8 mouse cellular contexts compared by ENCODE assay signal in the genomic region with DNA sequence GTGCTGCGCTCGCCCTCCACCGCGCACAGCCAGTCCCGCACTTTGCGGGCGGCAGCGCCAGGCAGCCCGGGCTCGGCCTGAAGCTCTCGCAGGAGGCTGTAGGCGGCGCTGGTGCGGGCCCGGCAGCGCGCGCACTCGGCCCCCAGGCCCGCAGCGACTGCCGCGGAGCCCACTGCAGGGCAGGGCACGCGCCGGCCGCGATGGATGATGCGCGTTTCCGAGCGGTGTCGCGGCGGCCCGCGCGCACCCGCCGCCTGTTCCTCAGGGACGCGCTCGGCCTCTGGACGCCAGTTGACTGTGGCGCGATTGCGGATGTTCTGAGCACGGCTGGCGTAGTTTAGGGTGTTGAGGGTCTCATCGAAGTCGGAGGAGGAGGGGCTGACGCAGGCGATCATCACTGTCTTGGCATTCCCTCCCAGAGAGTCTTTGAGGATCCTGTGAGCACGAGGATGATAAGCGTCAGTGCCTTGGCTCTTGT. TPM values are rescaled to one million over a fixed set of nuclear protein-coding genes. Genes with fewer than 3 reads are reported as not detected.
DNase-seq lines count a peak whose midpoint lies in the region; ATAC-seq and TF ChIP-seq lines count a peak whose summit lies in the region.

No protein-coding gene starts in this region.

- peak overlapping the region; percentile 70 for H3K4me2 ChIP-seq in lung, embryonic 14.5 days
- H3K4me2 ChIP-seq in forebrain, postnatal 0 days (ENCODE audit: low read depth), result peak overlapping the region; percentile 75
- peak overlapping the region; percentile 65 for H3K4me2 ChIP-seq in stomach, postnatal 0 days (replicated peaks; ENCODE audit: low read depth)

- peak overlapping the region; percentile 36 for H3K4me3 ChIP-seq in lung, embryonic 14.5 days (ENCODE audit: low read depth, low read length)
- peak overlapping the region; percentile 47 for H3K4me3 ChIP-seq in forebrain, postnatal 0 days (ENCODE audit: low read depth, low read length)
- peak overlapping the region; percentile 59 for H3K4me3 ChIP-seq in midbrain, embryonic 10.5 days
- peak overlapping the region; percentile 40 for H3K4me3 ChIP-seq in stomach, postnatal 0 days (ENCODE audit: low read depth, low read length)

- TF ChIP-seq CTCF in lung, embryonic 14.5 days (IDR thresholded peaks at IDR 0.05; ENCODE audit: low read depth), result 0 out of 2 replicates have a peak, but pooled peaks have one; percentile 13
- TF ChIP-seq CTCF in forebrain, postnatal 0 days (IDR thresholded peaks at IDR 0.05; ENCODE audit: low read depth), result peak; percentile 67
- TF ChIP-seq CTCF in stomach, postnatal 0 days (IDR thresholded peaks at IDR 0.05; ENCODE audit: low read depth), result peak; percentile 63

- DNase-seq in lung, embryonic 14.5 days, result peak; percentile 83
- no peak for DNase-seq in lung, postnatal 14 days
- DNase-seq in cerebellum, adult 9-10 months, result peak; percentile 54
- peak; percentile 92 for DNase-seq in forebrain, postnatal 0 days
- peak; percentile 67 to 80 for DNase-seq in kidney, postnatal 4 days
- DNase-seq in midbrain, embryonic 10.5 days (ENCODE audit: low spot score), result peak; percentile 77
- peak; percentile 53 for DNase-seq in stomach, postnatal 0 days (ENCODE audit: low spot score)
- no peak for DNase-seq in spleen, adult 12 weeks (ENCODE audit: low spot score)

- no peaks in the 10 kb centered on the region for H3K9me3 ChIP-seq in lung, embryonic 14.5 days (ENCODE audit: low read depth, low read length)
- H3K9me3 ChIP-seq in forebrain, postnatal 0 days (ENCODE audit: low read length), result no peaks in the 10 kb centered on the region
- H3K9me3 ChIP-seq in midbrain, embryonic 10.5 days (replicated peaks), result no peaks in the 10 kb centered on the region
- H3K9me3 ChIP-seq in stomach, postnatal 0 days (ENCODE audit: control insufficient read depth, low read length), result no peaks in the 10 kb centered on the region

- peaks cover 32% of the 10 kb centered on the region for H3K36me3 ChIP-seq in lung, embryonic 14.5 days (ENCODE audit: insufficient read depth)
- no peaks in the 10 kb centered on the region for H3K36me3 ChIP-seq in forebrain, postnatal 0 days (ENCODE audit: insufficient read depth)
- peaks cover 44% of the 10 kb centered on the region for H3K36me3 ChIP-seq in midbrain, embryonic 10.5 days
- H3K36me3 ChIP-seq in stomach, postnatal 0 days (ENCODE audit: control insufficient read depth, insufficient read depth, low read length), result no peaks in the 10 kb centered on the region

- H3K27me3 ChIP-seq in lung, embryonic 14.5 days (ENCODE audit: insufficient read depth, low read length), result peaks cover 12% of the 10 kb centered on the region; the same call in 1 of the 2 replicates
- no peaks in the 10 kb centered on the region for H3K27me3 ChIP-seq in forebrain, postnatal 0 days (ENCODE audit: insufficient read depth, low read length)
- peaks cover 48% of the 10 kb centered on the region for H3K27me3 ChIP-seq in midbrain, embryonic 10.5 days (ENCODE audit: low read depth, poor library complexity, severe bottlenecking)
- H3K27me3 ChIP-seq in stomach, postnatal 0 days (ENCODE audit: control insufficient read depth, insufficient read depth, low read length), result no peaks in the 10 kb centered on the region

- no peak overlapping the region for H3K27ac ChIP-seq in lung, embryonic 14.5 days (ENCODE audit: low read depth)
- peak overlapping the region; percentile 47; the same call in 1 of the 2 replicates for H3K27ac ChIP-seq in forebrain, postnatal 0 days (ENCODE audit: low read depth, low read length)
- peak overlapping the region; percentile 67 for H3K27ac ChIP-seq in midbrain, embryonic 10.5 days (replicated peaks)
- no peak overlapping the region for H3K27ac ChIP-seq in stomach, postnatal 0 days (replicated peaks)

- H3K9ac ChIP-seq in lung, embryonic 14.5 days, result peak overlapping the region; percentile 34; the same call in 1 of the 2 replicates
- H3K9ac ChIP-seq in forebrain, postnatal 0 days, result peak overlapping the region; percentile 62
- peak overlapping the region; percentile 41; the same call in 1 of the 2 replicates for H3K9ac ChIP-seq in stomach, postnatal 0 days (ENCODE audit: low read length)

- TF ChIP-seq EP300 in stomach, postnatal 0 days (optimal IDR thresholded peaks at IDR 0.05), result no peak

- H3K4me1 ChIP-seq in lung, embryonic 14.5 days (ENCODE audit: insufficient read depth), result no peaks in the 10 kb centered on the region
- H3K4me1 ChIP-seq in forebrain, postnatal 0 days (ENCODE audit: insufficient read depth), result 0 out of 2 replicates have a peak, but pooled peaks cover 4% of the 10 kb centered on the region
- H3K4me1 ChIP-seq in midbrain, embryonic 10.5 days, result peaks cover 33% of the 10 kb centered on the region
- no peaks in the 10 kb centered on the region for H3K4me1 ChIP-seq in stomach, postnatal 0 days (replicated peaks; ENCODE audit: control insufficient read depth, insufficient read depth)

- peak; percentile 76; the same call in 1 of the 2 replicates for ATAC-seq in lung, embryonic 14.5 days (ENCODE audit: insufficient read depth)
- ATAC-seq in forebrain, postnatal 0 days, result peak; percentile 96
- ATAC-seq in stomach, postnatal 0 days (ENCODE audit: low FRiP score, low TSS enrichment), result peak; percentile 67

- 3% methylated on average over 43 of the region's 55 CpGs for WGBS in lung, embryonic 14.5 days
- 2% methylated on average over 54 of the region's 55 CpGs for WGBS in forebrain, postnatal 0 days
- WGBS in midbrain, embryonic 10.5 days, result under 1% methylated on average over 55 of the region's 55 CpGs
- 10% methylated on average over 53 of the region's 55 CpGs for WGBS in stomach, postnatal 0 days

RNA-seq across cellular contexts. Expression of gene Kif7, which starts 5.4 kb away (rescaled TPM):
- 6.1 and 7.6 TPM in 2 replicates for polyA plus RNA-seq in lung, embryonic 14.5 days (2014; fragmentation: Nextera tagmentation; extraction: Ambion mirVana)
- total RNA-seq in forebrain, postnatal 0 days (2014; rRNA removed), result 5.7 and 6.4 TPM in 2 replicates
- 1.4 and 2.0 TPM in 2 replicates for polyA plus RNA-seq in forebrain, postnatal 0 days (2015; fragmentation: Nextera tagmentation; extraction: Ambion mirVana)
- 5.6 and 6.0 TPM in 2 replicates for polyA plus RNA-seq in midbrain, embryonic 10.5 days (2016; fragmentation: Nextera tagmentation; extraction: Ambion mirVana)
- polyA plus RNA-seq in stomach, postnatal 0 days (2015; fragmentation: Nextera tagmentation; extraction: Ambion mirVana), result 1.1 and 1.2 TPM in 2 replicates

RNA-seq across cellular contexts. Expression of gene Plin1, which starts 22.5 kb away (rescaled TPM):
- polyA plus RNA-seq in lung, embryonic 14.5 days (2014; fragmentation: Nextera tagmentation; extraction: Ambion mirVana), result not detected in 2 replicates
- total RNA-seq in forebrain, postnatal 0 days (2014; rRNA removed), result 0.31 TPM in 1 of 2 replicates, not detected in the other
- 0.21 TPM in 1 of 2 replicates, not detected in the other for polyA plus RNA-seq in forebrain, postnatal 0 days (2015; fragmentation: Nextera tagmentation; extraction: Ambion mirVana)
- 0.04 and 0.10 TPM in 2 replicates for polyA plus RNA-seq in midbrain, embryonic 10.5 days (2016; fragmentation: Nextera tagmentation; extraction: Ambion mirVana)
- polyA plus RNA-seq in stomach, postnatal 0 days (2015; fragmentation: Nextera tagmentation; extraction: Ambion mirVana), result 0.07 TPM in 1 of 2 replicates, not detected in the other

RNA-seq across cellular contexts. Expression of gene Pex11a, which starts 32.8 kb away (rescaled TPM):
- polyA plus RNA-seq in lung, embryonic 14.5 days (2014; fragmentation: Nextera tagmentation; extraction: Ambion mirVana), result 12.0 and 12.1 TPM in 2 replicates
- total RNA-seq in forebrain, postnatal 0 days (2014; rRNA removed), result 1.3 and 2.1 TPM in 2 replicates
- 16.9 and 17.3 TPM in 2 replicates for polyA plus RNA-seq in forebrain, postnatal 0 days (2015; fragmentation: Nextera tagmentation; extraction: Ambion mirVana)
- 9.0 and 9.3 TPM in 2 replicates for polyA plus RNA-seq in midbrain, embryonic 10.5 days (2016; fragmentation: Nextera tagmentation; extraction: Ambion mirVana)
- 10.3 and 11.5 TPM in 2 replicates for polyA plus RNA-seq in stomach, postnatal 0 days (2015; fragmentation: Nextera tagmentation; extraction: Ambion mirVana)

RNA-seq across cellular contexts. Expression of gene Wdr93, which starts 32.8 kb away (rescaled TPM):
- polyA plus RNA-seq in lung, embryonic 14.5 days (2014; fragmentation: Nextera tagmentation; extraction: Ambion mirVana), result 0.16 and 0.17 TPM in 2 replicates
- total RNA-seq in forebrain, postnatal 0 days (2014; rRNA removed), result 0.46 and 0.86 TPM in 2 replicates
- 0.29 and 0.81 TPM in 2 replicates for polyA plus RNA-seq in forebrain, postnatal 0 days (2015; fragmentation: Nextera tagmentation; extraction: Ambion mirVana)
- 0.12 and 0.22 TPM in 2 replicates for polyA plus RNA-seq in midbrain, embryonic 10.5 days (2016; fragmentation: Nextera tagmentation; extraction: Ambion mirVana)
- polyA plus RNA-seq in stomach, postnatal 0 days (2015; fragmentation: Nextera tagmentation; extraction: Ambion mirVana), result 0.04 TPM in 1 of 2 replicates, not detected in the other

RNA-seq across cellular contexts. Expression of gene Ticrr, which starts 50.2 kb away (rescaled TPM):
- 18.3 and 20.8 TPM in 2 replicates for polyA plus RNA-seq in lung, embryonic 14.5 days (2014; fragmentation: Nextera tagmentation; extraction: Ambion mirVana)
- total RNA-seq in forebrain, postnatal 0 days (2014; rRNA removed), result 1.1 and 1.8 TPM in 2 replicates
- polyA plus RNA-seq in forebrain, postnatal 0 days (2015; fragmentation: Nextera tagmentation; extraction: Ambion mirVana), result 0.50 and 1.2 TPM in 2 replicates
- polyA plus RNA-seq in midbrain, embryonic 10.5 days (2016; fragmentation: Nextera tagmentation; extraction: Ambion mirVana), result 14.4 and 15.4 TPM in 2 replicates
- 1.4 and 1.6 TPM in 2 replicates for polyA plus RNA-seq in stomach, postnatal 0 days (2015; fragmentation: Nextera tagmentation; extraction: Ambion mirVana)

Comparison
In these comparisons a context has a peak if more than half of its experiments do, and no peak if none do; other contexts are left out.
1. DNase-seq: peak in lung, embryonic 14.5 days (single experiment), cerebellum, adult 9-10 months (single experiment), forebrain, postnatal 0 days (single experiment), kidney, postnatal 4 days (2 of 2), midbrain, embryonic 10.5 days (single experiment) and stomach, postnatal 0 days (single experiment); none in lung, postnatal 14 days (single experiment) and spleen, adult 12 weeks (single experiment).
2. H3K27ac ChIP-seq: peak in forebrain, postnatal 0 days (single experiment) and midbrain, embryonic 10.5 days (single experiment); none in lung, embryonic 14.5 days (single experiment) and stomach, postnatal 0 days (single experiment).
3. CTCF ChIP-seq: peak in every context shown above with its lines; median percentile 67 in forebrain, postnatal 0 days; 63 in stomach, postnatal 0 days; 13 in lung, embryonic 14.5 days.
4. Peak in every context shown above with its lines, with median percentiles within 50 percentile points of each other: ATAC-seq, H3K4me2 ChIP-seq, H3K4me3 ChIP-seq and H3K9ac ChIP-seq.